Mouse (Mus musculus): ENCODE results near the gene P2ry4. TPM values are rescaled to one million over a fixed set of nuclear protein-coding genes. Genes with fewer than 3 reads are reported as not detected.

Gene P2ry4
- polyA plus RNA-seq, 1 experiment from 2014 or later, result not detected

DNA sequence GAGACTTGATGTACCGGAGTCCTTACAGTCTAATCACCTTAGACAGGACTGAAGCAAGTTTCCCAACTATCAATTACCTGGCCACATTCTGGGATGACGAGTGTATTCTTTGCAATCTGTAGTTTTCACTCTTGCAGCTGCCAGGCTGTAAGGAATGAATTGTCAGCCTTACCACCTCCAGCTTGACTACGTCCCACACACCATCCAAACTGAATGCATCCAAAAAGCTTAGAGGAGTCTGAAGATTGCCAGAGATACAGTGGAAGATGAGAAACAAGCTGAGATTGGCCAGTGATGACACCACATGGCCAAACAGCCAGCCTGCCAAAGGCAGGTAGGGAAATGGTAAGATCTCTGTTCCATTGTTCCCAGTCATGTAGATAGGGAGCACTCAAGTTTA lies 29.0 kb downstream of the P2ry4 start:
- TF ChIP-seq EP300 (IDR thresholded peaks at IDR 0.05) (no peak), CTCF (IDR thresholded peaks at IDR 0.05) (no peak)
- WGBS, result 78% methylated on average over 3 of the region's 3 CpGs
- DNase-seq (ENCODE audit: low spot score) (no peak), ATAC-seq (no peak)
- H3K27me3 ChIP-seq (replicated peaks; ENCODE audit: insufficient read depth, low read length), result no peaks in the 10 kb centered on the region
- H3K4me3 ChIP-seq (ENCODE audit: low read depth, low read length), result no peak overlapping the region
- no peaks in the 10 kb centered on the region for H3K9me3 ChIP-seq (ENCODE audit: low read length)
- no peak overlapping the region for H3K9ac ChIP-seq (replicated peaks; ENCODE audit: low read depth)
- no peaks in the 10 kb centered on the region for H3K36me3 ChIP-seq (ENCODE audit: insufficient read depth, low read length)
- H3K27ac ChIP-seq (ENCODE audit: low read length), result no peak overlapping the region
- H3K4me2 ChIP-seq (replicated peaks; ENCODE audit: low read depth, low read length), result no peak overlapping the region
- H3K4me1 ChIP-seq (ENCODE audit: insufficient read depth, low read depth, low read length), result no peaks in the 10 kb centered on the region

GRCm38 (mm10) chrX:100556026-100556425 lies 38.6 kb downstream of the P2ry4 start:
- no peak for ATAC-seq
- no peaks in the 10 kb centered on the region for H3K4me1 ChIP-seq (ENCODE audit: insufficient read depth, low read depth, low read length)

More at GRCm38 (mm10) chrX:100556026-100556425, 38.6 kb downstream of the P2ry4 start:
- DNase-seq (ENCODE audit: low spot score), result no peak
- H3K27me3 ChIP-seq (replicated peaks; ENCODE audit: insufficient read depth, low read length), result no peaks in the 10 kb centered on the region
- no peaks in the 10 kb centered on the region for H3K36me3 ChIP-seq (ENCODE audit: insufficient read depth, low read length)
- no peak overlapping the region for H3K27ac ChIP-seq (ENCODE audit: low read length)
- H3K4me3 ChIP-seq (ENCODE audit: low read depth, low read length), result no peak overlapping the region
- no peak overlapping the region for H3K9ac ChIP-seq (replicated peaks; ENCODE audit: low read depth)
- 63% methylated on average over 3 of the region's 3 CpGs for WGBS
- H3K9me3 ChIP-seq (ENCODE audit: low read length), result no peaks in the 10 kb centered on the region
- H3K4me2 ChIP-seq (replicated peaks; ENCODE audit: low read depth, low read length), result no peak overlapping the region
- TF ChIP-seq EP300 (IDR thresholded peaks at IDR 0.05), result no peak
- no peak for TF ChIP-seq CTCF (IDR thresholded peaks at IDR 0.05)

Other genes with a start within 250 kb of the P2ry4 start
- gene Otud6a, start 165.9 kb downstream of the P2ry4 start, polyA plus RNA-seq (2015; fragmentation: Nextera tagmentation; extraction: Ambion mirVana), result not detected in 2 replicates
- gene Awat2, start 152.2 kb downstream of the P2ry4 start, polyA plus RNA-seq (2015; fragmentation: Nextera tagmentation; extraction: Ambion mirVana), result 0.25 and 0.55 TPM in 2 replicates
- gene Igbp1, start 100.6 kb downstream of the P2ry4 start, polyA plus RNA-seq (2015; fragmentation: Nextera tagmentation; extraction: Ambion mirVana), result 35.5 and 37.6 TPM in 2 replicates
- not detected in 2 replicates for gene Dgat2l6, start 70.0 kb downstream of the P2ry4 start, polyA plus RNA-seq (2015; fragmentation: Nextera tagmentation; extraction: Ambion mirVana)
- gene Awat1, start 22.6 kb downstream of the P2ry4 start, polyA plus RNA-seq (2015; fragmentation: Nextera tagmentation; extraction: Ambion mirVana), result 0.08 and 0.10 TPM in 2 replicates
- gene Arr3, start 10.6 kb upstream of the P2ry4 start, polyA plus RNA-seq (2015; fragmentation: Nextera tagmentation; extraction: Ambion mirVana), result not detected in 2 replicates
- gene Kif4, start 30.9 kb upstream of the P2ry4 start, polyA plus RNA-seq (2015; fragmentation: Nextera tagmentation; extraction: Ambion mirVana), result 1.0 and 1.6 TPM in 2 replicates
- 78.8 and 82.2 TPM in 2 replicates for gene Pdzd11, start 31.7 kb upstream of the P2ry4 start, polyA plus RNA-seq (2015; fragmentation: Nextera tagmentation; extraction: Ambion mirVana)
- 23.2 and 42.0 TPM in 2 replicates for gene Gdpd2, start 135.0 kb upstream of the P2ry4 start, polyA plus RNA-seq (2015; fragmentation: Nextera tagmentation; extraction: Ambion mirVana)
- 1.8 TPM in 2 replicates for gene Dlg3, start 172.9 kb upstream of the P2ry4 start, polyA plus RNA-seq (2015; fragmentation: Nextera tagmentation; extraction: Ambion mirVana)